Mouse (Mus musculus): ENCODE data around the gene Spag6.

DNA sequence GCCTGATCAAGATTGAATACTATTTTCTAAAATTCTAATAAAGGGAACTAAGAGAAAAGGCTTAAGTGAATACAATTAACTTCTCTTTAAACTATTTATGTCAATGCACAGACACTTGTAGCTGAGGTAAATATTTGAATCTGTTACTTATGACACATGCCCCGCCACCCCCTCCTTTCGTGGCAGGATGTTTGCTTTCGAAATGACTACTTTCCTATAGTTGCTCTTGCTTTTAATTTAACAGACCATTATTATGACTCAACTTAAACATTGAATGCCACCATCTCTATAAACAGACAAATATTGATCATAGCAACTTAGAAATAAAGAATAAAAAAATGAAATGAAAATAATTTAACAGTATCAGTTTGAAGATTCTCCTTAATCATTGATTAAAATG is 29.8 kb upstream of the Spag6 start:
- TF ChIP-seq ZC3H11A (IDR thresholded peaks at IDR 0.05; ENCODE audit: borderline replicate concordance, low read depth, low read length) (no peak), ZNF384 (IDR thresholded peaks at IDR 0.05; ENCODE audit: low read depth, low read length) (no peak), MAFK (IDR thresholded peaks at IDR 0.05; ENCODE audit: insufficient read depth, low read depth, low read length) (no peak), HCFC1 (IDR thresholded peaks at IDR 0.05; ENCODE audit: borderline replicate concordance, insufficient read depth, low read length) (no peak)
